Mouse (Mus musculus): ENCODE results near the gene Zswim9. TPM values are rescaled to one million over a fixed set of nuclear protein-coding genes. Genes with fewer than 3 reads are reported as not detected.

Gene Zswim9
- total and polyA plus RNA-seq, 3 experiments: 2.4 to 15.7 (median 9.7) TPM

DNA sequence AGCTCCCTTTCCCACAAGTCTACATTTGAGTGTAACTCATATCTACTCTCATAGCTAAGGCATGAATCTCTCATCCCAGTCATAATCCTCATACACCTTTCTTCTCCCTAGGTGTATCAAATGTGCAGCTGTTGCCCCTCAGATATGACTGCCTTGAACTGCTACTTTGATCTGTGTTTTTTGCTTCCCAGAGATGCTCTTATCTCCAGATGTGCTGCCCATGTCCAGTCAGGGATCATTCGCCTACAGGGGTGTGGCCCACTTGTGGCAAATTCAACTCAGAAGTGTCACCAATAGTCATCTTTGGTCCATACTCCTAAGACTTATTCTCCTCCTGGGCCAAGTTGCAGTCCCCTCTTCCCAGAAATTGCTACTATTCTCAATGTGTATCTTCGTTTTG is 688 bp downstream of the Zswim9 start:
- H3K4me3 ChIP-seq (ENCODE audit: low read depth, low read length): peak overlapping the region; percentile 83
- DNase-seq (ENCODE audit: low spot score) (peak; percentile 15), ATAC-seq (ENCODE audit: extremely low read depth, insufficient number of reproducible peaks, low FRiP score, poor library complexity, severe bottlenecking) (no peak)
- H3K27me3 ChIP-seq (ENCODE audit: insufficient read depth, low read length): no peaks in the 10 kb centered on the region
- H3K36me3 ChIP-seq (replicated peaks): peaks cover 65% of the 10 kb centered on the region
- no peak for TF ChIP-seq GATA1 (IDR thresholded peaks at IDR 0.05; ENCODE audit: borderline replicate concordance, low read length)
- no peak for TF ChIP-seq TAL1 (conservative IDR thresholded peaks at IDR 0.05; ENCODE audit: low read depth, low read length)
- no peak for TF ChIP-seq CTCF (IDR thresholded peaks at IDR 0.05; ENCODE audit: low read depth, low read length)
- TF ChIP-seq POLR2AphosphoS5 (IDR thresholded peaks at IDR 0.05; ENCODE audit: insufficient replicate concordance, low read depth, low read length): no peak
- TF ChIP-seq GATA2 (IDR thresholded peaks at IDR 0.05; ENCODE audit: borderline replicate concordance, low read depth, low read length): no peak
- peaks cover 46% of the 10 kb centered on the region for H3K4me1 ChIP-seq (ENCODE audit: insufficient read depth, low read depth, low read length)
- no peaks in the 10 kb centered on the region for H3K9me3 ChIP-seq (replicated peaks)

DNA sequence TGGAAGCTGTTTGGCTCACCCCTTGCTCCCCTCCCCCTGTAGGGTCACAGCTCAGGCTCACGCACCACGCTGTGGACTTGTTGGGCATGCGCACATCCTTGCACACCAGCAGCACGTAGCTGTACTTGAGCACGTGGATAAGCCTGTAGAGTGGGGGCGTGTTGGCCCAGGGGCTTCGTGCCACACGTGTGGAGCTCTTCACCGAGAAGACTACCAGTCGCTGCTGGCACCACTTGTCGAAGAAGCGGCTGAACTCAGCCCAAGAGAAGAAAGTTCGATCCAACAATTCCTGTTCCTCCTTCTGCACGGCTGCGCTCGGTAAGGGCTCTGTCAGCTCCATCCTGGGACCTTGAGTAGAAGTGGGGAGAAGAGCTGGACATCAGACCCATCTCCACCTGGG is 1.4 kb downstream of the Zswim9 start, which contains the start of gene Lig1:
Gene Lig1, plus strand, starts transcription at position 203 of the 400 bp plus-strand sequence.
- Histone ChIP-seq H3K4me3 (ENCODE audit: low read depth, low read length) (peak within 1 kb of the TSS; percentile 83), H3K9me3 (replicated peaks) (no peaks in the 10 kb centered on the region), H3K4me1 (ENCODE audit: insufficient read depth, low read depth, low read length) (peaks cover 43% of the 10 kb centered on the region), H3K36me3 (replicated peaks) (peaks cover 61% of the 10 kb centered on the region), H3K27me3 (ENCODE audit: insufficient read depth, low read length) (no peaks in the 10 kb centered on the region)
- no peak for DNase-seq (ENCODE audit: low spot score)
- ATAC-seq (ENCODE audit: extremely low read depth, insufficient number of reproducible peaks, low FRiP score, poor library complexity, severe bottlenecking): no peak
- TF ChIP-seq TAL1 (conservative IDR thresholded peaks at IDR 0.05; ENCODE audit: low read depth, low read length) (no peak), CTCF (IDR thresholded peaks at IDR 0.05; ENCODE audit: low read depth, low read length) (no peak), GATA1 (IDR thresholded peaks at IDR 0.05; ENCODE audit: borderline replicate concordance, low read length) (no peak), GATA2 (IDR thresholded peaks at IDR 0.05; ENCODE audit: borderline replicate concordance, low read depth, low read length) (no peak), POLR2AphosphoS5 (IDR thresholded peaks at IDR 0.05; ENCODE audit: insufficient replicate concordance, low read depth, low read length) (no peak)

- TF ChIP-seq GATA1 (IDR thresholded peaks at IDR 0.05; ENCODE audit: borderline replicate concordance, low read length): no peak
- no peak for TF ChIP-seq CTCF (IDR thresholded peaks at IDR 0.05; ENCODE audit: low read depth, low read length)
- no peak for TF ChIP-seq GATA2 (IDR thresholded peaks at IDR 0.05; ENCODE audit: borderline replicate concordance, low read depth, low read length)
- TF ChIP-seq POLR2AphosphoS5 (IDR thresholded peaks at IDR 0.05; ENCODE audit: insufficient replicate concordance, low read depth, low read length): no peak
- no peak for TF ChIP-seq TAL1 (conservative IDR thresholded peaks at IDR 0.05; ENCODE audit: low read depth, low read length)
- Histone ChIP-seq H3K27me3 (ENCODE audit: insufficient read depth, low read length) (no peaks in the 10 kb centered on the region), H3K4me1 (ENCODE audit: insufficient read depth, low read depth, low read length) (peaks cover 10% of the 10 kb centered on the region), H3K4me3 (ENCODE audit: low read depth, low read length) (no peak overlapping the region), H3K36me3 (replicated peaks) (peaks cover 39% of the 10 kb centered on the region), H3K9me3 (replicated peaks) (no peaks in the 10 kb centered on the region)
- no peak for ATAC-seq (ENCODE audit: extremely low read depth, insufficient number of reproducible peaks, low FRiP score, poor library complexity, severe bottlenecking)
- no peak for DNase-seq (ENCODE audit: low spot score)
These were observed 6.8 kb downstream of the Zswim9 start for GRCm38 (mm10) chr7:13271704-13272103.

DNA sequence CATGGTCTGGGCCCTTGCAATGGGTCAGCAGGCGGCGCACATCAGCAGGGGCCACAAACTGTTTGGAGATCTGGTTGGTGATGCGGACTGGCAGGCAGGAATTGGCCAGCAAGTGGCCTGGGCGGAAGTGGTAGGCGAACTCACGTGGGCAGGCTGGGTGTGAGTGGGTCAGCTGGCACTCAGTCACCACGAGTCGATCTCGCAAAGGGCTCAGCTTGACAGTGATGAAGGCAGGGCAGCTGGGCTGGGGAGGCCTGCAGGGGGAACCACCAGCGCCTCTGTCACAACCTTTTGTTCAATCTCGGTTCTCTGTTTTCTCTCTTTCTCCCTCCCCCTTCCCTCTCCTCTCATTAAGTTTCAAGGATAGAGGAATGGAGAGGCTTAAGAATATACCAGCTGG is 9.1 kb downstream of the Zswim9 start:
- no peak for ATAC-seq (ENCODE audit: extremely low read depth, insufficient number of reproducible peaks, low FRiP score, poor library complexity, severe bottlenecking)

GRCm38 (mm10) chr7:13268749-13269260 is 9.7 kb downstream of the Zswim9 start:
- no peaks in the 10 kb centered on the region for H3K4me1 ChIP-seq (ENCODE audit: insufficient read depth, low read depth, low read length)
- no peak for DNase-seq (ENCODE audit: low spot score)
- H3K27me3 ChIP-seq (ENCODE audit: insufficient read depth, low read length): no peaks in the 10 kb centered on the region
- no peak for TF ChIP-seq GATA2 (IDR thresholded peaks at IDR 0.05; ENCODE audit: borderline replicate concordance, low read depth, low read length)
- no peak for TF ChIP-seq CTCF (IDR thresholded peaks at IDR 0.05; ENCODE audit: low read depth, low read length)
- ATAC-seq (ENCODE audit: extremely low read depth, insufficient number of reproducible peaks, low FRiP score, poor library complexity, severe bottlenecking): no peak
- H3K36me3 ChIP-seq (replicated peaks): peaks cover 16% of the 10 kb centered on the region
- H3K9me3 ChIP-seq (replicated peaks): no peaks in the 10 kb centered on the region
- H3K4me3 ChIP-seq (ENCODE audit: low read depth, low read length): no peak overlapping the region

More for the DNA sequence above, 9.1 kb downstream of the Zswim9 start:
- Histone ChIP-seq H3K4me1 (ENCODE audit: insufficient read depth, low read depth, low read length) (no peaks in the 10 kb centered on the region), H3K27me3 (ENCODE audit: insufficient read depth, low read length) (no peaks in the 10 kb centered on the region), H3K36me3 (replicated peaks) (peaks cover 18% of the 10 kb centered on the region), H3K9me3 (replicated peaks) (no peaks in the 10 kb centered on the region), H3K4me3 (ENCODE audit: low read depth, low read length) (no peak overlapping the region)
- TF ChIP-seq TAL1 (conservative IDR thresholded peaks at IDR 0.05; ENCODE audit: low read depth, low read length): no peak
- no peak for TF ChIP-seq GATA2 (IDR thresholded peaks at IDR 0.05; ENCODE audit: borderline replicate concordance, low read depth, low read length)
- DNase-seq (ENCODE audit: low spot score): no peak

DNA sequence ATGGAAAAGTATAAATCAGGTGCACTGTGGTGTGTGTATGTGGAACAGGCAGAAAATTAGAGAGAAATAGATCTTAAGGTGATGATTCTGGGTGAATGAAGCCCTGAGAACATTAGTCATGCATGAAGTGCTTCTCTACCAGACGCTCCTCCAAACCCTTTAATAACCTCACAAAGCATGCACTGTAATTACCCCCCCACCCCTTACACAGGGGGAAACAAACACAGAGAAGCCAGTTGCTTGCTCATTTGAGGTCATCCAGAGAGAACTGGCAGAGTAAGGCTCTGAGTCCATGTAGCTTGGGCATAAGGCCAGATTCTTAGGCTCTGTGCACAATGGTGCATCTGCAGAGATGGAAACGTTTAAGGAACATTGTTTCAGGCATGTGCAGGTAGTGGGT is 14.1 kb downstream of the Zswim9 start:
- ATAC-seq (ENCODE audit: extremely low read depth, insufficient number of reproducible peaks, low FRiP score, poor library complexity, severe bottlenecking) (no peak), DNase-seq (ENCODE audit: low spot score) (no peak)
- peaks cover 3% of the 10 kb centered on the region; the same call in 1 of the 2 replicates for H3K27me3 ChIP-seq (ENCODE audit: insufficient read depth, low read length)
- TF ChIP-seq GATA1 (IDR thresholded peaks at IDR 0.05; ENCODE audit: borderline replicate concordance, low read length) (no peak), CTCF (IDR thresholded peaks at IDR 0.05; ENCODE audit: low read depth, low read length) (no peak), TAL1 (conservative IDR thresholded peaks at IDR 0.05; ENCODE audit: low read depth, low read length) (no peak), GATA2 (IDR thresholded peaks at IDR 0.05; ENCODE audit: borderline replicate concordance, low read depth, low read length) (no peak), POLR2AphosphoS5 (IDR thresholded peaks at IDR 0.05; ENCODE audit: insufficient replicate concordance, low read depth, low read length) (no peak)
- H3K36me3 ChIP-seq (replicated peaks): peaks cover 11% of the 10 kb centered on the region
- H3K4me1 ChIP-seq (ENCODE audit: insufficient read depth, low read depth, low read length): no peaks in the 10 kb centered on the region
- H3K9me3 ChIP-seq (replicated peaks): no peaks in the 10 kb centered on the region
- H3K4me3 ChIP-seq (ENCODE audit: low read depth, low read length): no peak overlapping the region
